Mouse (Mus musculus): ENCODE data around the gene Dbndd1. TPM values are rescaled to one million over a fixed set of nuclear protein-coding genes. Genes with fewer than 3 reads are reported as not detected.

Gene Dbndd1
- polyA plus RNA-seq, 1 experiment: 0.75 TPM

GRCm38 (mm10) chr8:123499556-123499955 is 15.7 kb downstream of the Dbndd1 start:
- TF ChIP-seq EP300 (IDR thresholded peaks at IDR 0.05; ENCODE audit: insufficient read depth, low read depth, low read length) (no peak), POLR2A (IDR thresholded peaks at IDR 0.05; ENCODE audit: insufficient read depth, low read length) (no peak), CTCF (IDR thresholded peaks at IDR 0.05; ENCODE audit: low read depth, low read length) (no peak)
- no peak overlapping the region for H3K27ac ChIP-seq (ENCODE audit: insufficient read depth, low read length)
- H3K36me3 ChIP-seq (ENCODE audit: control insufficient read depth, insufficient read depth, low read length, poor library complexity, severe bottlenecking): peaks cover 39% of the 10 kb centered on the region

DNA sequence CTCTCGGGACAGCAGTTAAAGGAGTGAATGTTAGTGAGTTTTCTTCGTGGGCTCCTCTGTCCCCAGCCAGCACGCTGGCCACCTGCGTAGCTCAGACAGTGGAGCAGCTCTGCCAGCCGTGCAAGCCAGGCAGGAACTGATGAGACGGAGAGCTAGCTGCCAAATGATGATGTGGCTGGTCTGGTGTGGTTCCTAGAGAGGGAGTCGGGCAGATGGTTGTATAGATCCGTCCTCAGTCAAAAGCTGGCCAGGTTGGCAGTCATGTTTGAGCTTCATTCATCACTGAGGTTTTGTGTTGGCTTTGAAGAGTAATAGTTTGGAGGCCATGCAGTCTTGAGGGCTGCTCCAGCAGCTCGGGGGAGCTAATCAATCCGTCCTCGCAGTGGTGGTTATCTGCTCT is 16.3 kb downstream of the Dbndd1 start:
- H3K9ac ChIP-seq (ENCODE audit: low read depth, poor library complexity, severe bottlenecking): no peak overlapping the region
- TF ChIP-seq CTCF (IDR thresholded peaks at IDR 0.05; ENCODE audit: low read depth, low read length) (no peak), EP300 (IDR thresholded peaks at IDR 0.05; ENCODE audit: insufficient read depth, low read depth, low read length) (no peak), POLR2A (IDR thresholded peaks at IDR 0.05; ENCODE audit: insufficient read depth, low read length) (no peak)
- no peak overlapping the region for H3K27ac ChIP-seq (ENCODE audit: insufficient read depth, low read length)
- no peaks in the 10 kb centered on the region for H3K27me3 ChIP-seq (ENCODE audit: control insufficient read depth, insufficient read depth, low read length, poor library complexity, severe bottlenecking)
- peaks cover 45% of the 10 kb centered on the region for H3K36me3 ChIP-seq (ENCODE audit: control insufficient read depth, insufficient read depth, low read length, poor library complexity, severe bottlenecking)
- no peak overlapping the region for H3K4me3 ChIP-seq (ENCODE audit: low read depth, low read length)
- H3K4me1 ChIP-seq (ENCODE audit: control insufficient read depth, insufficient read depth, low read length): no peaks in the 10 kb centered on the region
- H3K9me3 ChIP-seq (replicated peaks; ENCODE audit: control insufficient read depth, insufficient read depth, low read length, poor library complexity, severe bottlenecking): no peaks in the 10 kb centered on the region; the same call in 1 of the 2 replicates

More at GRCm38 (mm10) chr8:123499556-123499955, 15.7 kb downstream of the Dbndd1 start:
- no peak overlapping the region for H3K9ac ChIP-seq (ENCODE audit: low read depth, poor library complexity, severe bottlenecking)
- H3K9me3 ChIP-seq (replicated peaks; ENCODE audit: control insufficient read depth, insufficient read depth, low read length, poor library complexity, severe bottlenecking): no peaks in the 10 kb centered on the region; the same call in 1 of the 2 replicates
- H3K4me3 ChIP-seq (ENCODE audit: low read depth, low read length): no peak overlapping the region
- H3K27me3 ChIP-seq (ENCODE audit: control insufficient read depth, insufficient read depth, low read length, poor library complexity, severe bottlenecking): no peaks in the 10 kb centered on the region
- H3K4me1 ChIP-seq (ENCODE audit: control insufficient read depth, insufficient read depth, low read length): no peaks in the 10 kb centered on the region

GRCm38 (mm10) chr8:123497699-123498098 is 17.6 kb downstream of the Dbndd1 start:
- no peak overlapping the region for H3K4me3 ChIP-seq (ENCODE audit: low read depth, low read length)
- H3K27me3 ChIP-seq (ENCODE audit: control insufficient read depth, insufficient read depth, low read length, poor library complexity, severe bottlenecking): no peaks in the 10 kb centered on the region
- no peak overlapping the region for H3K9ac ChIP-seq (ENCODE audit: low read depth, poor library complexity, severe bottlenecking)
- H3K36me3 ChIP-seq (ENCODE audit: control insufficient read depth, insufficient read depth, low read length, poor library complexity, severe bottlenecking): peaks cover 56% of the 10 kb centered on the region
- TF ChIP-seq POLR2A (IDR thresholded peaks at IDR 0.05; ENCODE audit: insufficient read depth, low read length): no peak
- TF ChIP-seq EP300 (IDR thresholded peaks at IDR 0.05; ENCODE audit: insufficient read depth, low read depth, low read length): no peak
- no peak for TF ChIP-seq CTCF (IDR thresholded peaks at IDR 0.05; ENCODE audit: low read depth, low read length)
- H3K9me3 ChIP-seq (replicated peaks; ENCODE audit: control insufficient read depth, insufficient read depth, low read length, poor library complexity, severe bottlenecking): no peaks in the 10 kb centered on the region; the same call in 1 of the 2 replicates
- no peaks in the 10 kb centered on the region for H3K4me1 ChIP-seq (ENCODE audit: control insufficient read depth, insufficient read depth, low read length)
- H3K27ac ChIP-seq (ENCODE audit: insufficient read depth, low read length): no peak overlapping the region

DNA sequence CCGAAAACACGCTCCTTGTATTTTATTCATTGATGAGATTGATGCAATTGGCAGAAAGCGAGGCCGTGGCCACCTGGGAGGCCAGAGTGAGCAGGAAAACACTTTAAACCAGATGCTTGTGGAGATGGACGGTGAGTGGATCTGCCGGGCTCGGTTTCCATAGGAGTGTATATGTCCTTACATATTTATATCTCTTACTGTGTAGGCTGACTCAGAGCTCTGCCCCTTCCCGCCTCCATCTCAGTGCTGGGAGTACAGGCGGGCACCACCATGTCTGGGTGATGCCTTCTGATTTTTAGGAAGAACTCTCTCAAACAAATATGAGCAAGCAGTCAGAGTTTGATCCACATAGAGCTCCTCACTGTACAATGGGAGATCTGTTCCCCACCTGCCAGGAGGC is 22.4 kb downstream of the Dbndd1 start:
- Histone ChIP-seq H3K27ac (ENCODE audit: insufficient read depth, low read length) (no peak overlapping the region), H3K36me3 (ENCODE audit: control insufficient read depth, insufficient read depth, low read length, poor library complexity, severe bottlenecking) (peaks cover 71% of the 10 kb centered on the region), H3K9me3 (replicated peaks; ENCODE audit: control insufficient read depth, insufficient read depth, low read length, poor library complexity, severe bottlenecking) (no peaks in the 10 kb centered on the region), H3K9ac (ENCODE audit: low read depth, poor library complexity, severe bottlenecking) (no peak overlapping the region), H3K4me3 (ENCODE audit: low read depth, low read length) (no peak overlapping the region), H3K4me1 (ENCODE audit: control insufficient read depth, insufficient read depth, low read length) (no peaks in the 10 kb centered on the region), H3K27me3 (ENCODE audit: control insufficient read depth, insufficient read depth, low read length, poor library complexity, severe bottlenecking) (no peaks in the 10 kb centered on the region)
- TF ChIP-seq POLR2A (IDR thresholded peaks at IDR 0.05; ENCODE audit: insufficient read depth, low read length) (no peak), EP300 (IDR thresholded peaks at IDR 0.05; ENCODE audit: insufficient read depth, low read depth, low read length) (no peak), CTCF (IDR thresholded peaks at IDR 0.05; ENCODE audit: low read depth, low read length) (no peak)

GRCm38 (mm10) chr8:123491280-123492075 is 23.8 kb downstream of the Dbndd1 start:
- Histone ChIP-seq H3K9me3 (replicated peaks; ENCODE audit: control insufficient read depth, insufficient read depth, low read length, poor library complexity, severe bottlenecking) (no peaks in the 10 kb centered on the region), H3K27ac (ENCODE audit: insufficient read depth, low read length) (no peak overlapping the region), H3K4me3 (ENCODE audit: low read depth, low read length) (no peak overlapping the region), H3K27me3 (ENCODE audit: control insufficient read depth, insufficient read depth, low read length, poor library complexity, severe bottlenecking) (no peaks in the 10 kb centered on the region), H3K4me1 (ENCODE audit: control insufficient read depth, insufficient read depth, low read length) (no peaks in the 10 kb centered on the region), H3K9ac (ENCODE audit: low read depth, poor library complexity, severe bottlenecking) (no peak overlapping the region), H3K36me3 (ENCODE audit: control insufficient read depth, insufficient read depth, low read length, poor library complexity, severe bottlenecking) (peaks cover 80% of the 10 kb centered on the region)
- TF ChIP-seq CTCF (IDR thresholded peaks at IDR 0.05; ENCODE audit: low read depth, low read length) (no peak), POLR2A (IDR thresholded peaks at IDR 0.05; ENCODE audit: insufficient read depth, low read length) (no peak), EP300 (IDR thresholded peaks at IDR 0.05; ENCODE audit: insufficient read depth, low read depth, low read length) (no peak)

DNA sequence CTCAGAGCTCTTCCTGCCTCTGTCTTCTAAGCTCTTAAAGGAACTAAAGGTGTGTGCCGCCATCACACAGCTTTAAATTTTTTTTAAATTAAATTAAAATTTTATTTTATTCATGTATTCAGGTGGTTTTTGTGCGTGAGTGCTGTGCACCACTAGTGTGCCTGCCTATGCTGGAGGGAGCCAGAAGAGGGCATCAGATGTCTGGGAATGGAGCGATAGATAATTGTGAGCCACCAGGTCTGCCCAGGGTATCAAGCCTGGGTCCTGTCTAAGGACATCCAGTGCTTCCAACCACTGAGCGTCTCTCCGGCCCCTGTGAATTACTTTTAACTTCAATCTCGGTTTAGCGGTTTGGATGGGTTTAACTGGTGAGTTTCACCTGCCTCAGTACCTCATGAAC is 32.6 kb downstream of the Dbndd1 start:
- H3K9ac ChIP-seq (ENCODE audit: low read depth, poor library complexity, severe bottlenecking): no peak overlapping the region
- no peak overlapping the region for H3K27ac ChIP-seq (ENCODE audit: insufficient read depth, low read length)
- no peak overlapping the region for H3K4me3 ChIP-seq (ENCODE audit: low read depth, low read length)
- no peaks in the 10 kb centered on the region for H3K9me3 ChIP-seq (replicated peaks; ENCODE audit: control insufficient read depth, insufficient read depth, low read length, poor library complexity, severe bottlenecking)
- H3K27me3 ChIP-seq (ENCODE audit: control insufficient read depth, insufficient read depth, low read length, poor library complexity, severe bottlenecking): no peaks in the 10 kb centered on the region
- peaks cover 35% of the 10 kb centered on the region for H3K36me3 ChIP-seq (ENCODE audit: control insufficient read depth, insufficient read depth, low read length, poor library complexity, severe bottlenecking)
- no peak for TF ChIP-seq EP300 (IDR thresholded peaks at IDR 0.05; ENCODE audit: insufficient read depth, low read depth, low read length)
- TF ChIP-seq CTCF (IDR thresholded peaks at IDR 0.05; ENCODE audit: low read depth, low read length): peak; percentile 69
- no peak for TF ChIP-seq POLR2A (IDR thresholded peaks at IDR 0.05; ENCODE audit: insufficient read depth, low read length)
- peaks cover 1% of the 10 kb centered on the region for H3K4me1 ChIP-seq (ENCODE audit: control insufficient read depth, insufficient read depth, low read length)
